Mouse (Mus musculus) C2C12 (cell line): ENCODE data around the gene Nradd. TPM values are rescaled to one million over a fixed set of nuclear protein-coding genes. Genes with fewer than 3 reads are reported as not detected.

Source experiments
- H3K27me3 ChIP-seq: one replicate; pipeline ENCODE4 v1.6.1; 2011; ENCODE audit not compliant: control insufficient read depth, insufficient read depth, insufficient read length
- H3K36me3 ChIP-seq: one replicate; pipeline ENCODE4 v1.6.1; 2011; ENCODE audit not compliant: control insufficient read depth, insufficient read depth
- H3K4me3 ChIP-seq: one replicate; pipeline ENCODE4 v1.5.1; 2011; ENCODE audit warnings: mild to moderate bottlenecking, control low read depth; ENCODE audit not compliant: poor library complexity, insufficient read depth, severe bottlenecking
- H3K79me2 ChIP-seq: one replicate; pipeline ENCODE4 v1.6.1; 2011; ENCODE audit not compliant: control insufficient read depth, insufficient read depth
- H3K79me3 ChIP-seq: one replicate; pipeline ENCODE4 v1.6.1; 2011; ENCODE audit warnings: low read depth, control low read depth
- H3ac ChIP-seq: one replicate; pipeline ENCODE3; 2011; ENCODE audit warnings: low read depth; ENCODE audit not compliant: control insufficient read depth, insufficient read length
- CEBPB ChIP-seq: IDR thresholded peaks from one replicate; pipeline ENCODE4 v1.6.1; 2011; ENCODE audit warnings: low read depth, mild to moderate bottlenecking, control low read depth, moderate library complexity
- CTCF ChIP-seq: IDR thresholded peaks from one replicate; pipeline ENCODE4 v1.5.1; 2011; ENCODE audit not compliant: control insufficient read depth, insufficient read depth, insufficient read length
- FOSL1 ChIP-seq: IDR thresholded peaks from one replicate; pipeline ENCODE4 v1.8.0; 2011; ENCODE audit warnings: mild to moderate bottlenecking, low read length; ENCODE audit not compliant: poor library complexity, insufficient read depth, severe bottlenecking
- MAX ChIP-seq: IDR thresholded peaks from one replicate; pipeline ENCODE4 v1.6.1; 2011; ENCODE audit warnings: mild to moderate bottlenecking, control low read depth
- MYOD1 ChIP-seq: IDR thresholded peaks from one replicate; pipeline ENCODE4 v1.6.1; 2011; ENCODE audit warnings: low read depth; ENCODE audit not compliant: control insufficient read depth, insufficient read length
- MYOG ChIP-seq: IDR thresholded peaks from one replicate; pipeline ENCODE4 v1.6.1; 2011; ENCODE audit not compliant: control insufficient read depth, insufficient read length; ENCODE audit errors: extremely low read depth
- USF1 ChIP-seq: IDR thresholded peaks from one replicate; pipeline ENCODE4 v1.6.1; 2011; ENCODE audit warnings: low read depth, mild to moderate bottlenecking, control low read depth, moderate library complexity
- polyA plus RNA-seq: library from polyadenylated mRNA; unstranded; fragments of >200 nt; fragmentation: generic; extraction: Trizol; gene quantifications from one replicate; pipeline ENCODE4 v1.2.1, GENCODE M21; 2012; ENCODE audit warnings: missing spikeins

The Nradd gene
- polyA plus RNA-seq, 1 experiment, result 87.7 TPM

- TF ChIP-seq USF1 (no peak), FOSL1 (no peak), CTCF (no peak), MAX (no peak), MYOG (no peak), MYOD1 (no peak), CEBPB (no peak)
- Histone ChIP-seq H3K36me3 (peaks cover 5% of the 10 kb centered on the region), H3K79me3 (no peaks in the 10 kb centered on the region), H3K27me3 (no peaks in the 10 kb centered on the region), H3K4me3 (no peak overlapping the region), H3K79me2 (no peaks in the 10 kb centered on the region), H3ac (no peak overlapping the region)
These were observed 8.4 kb upstream of the Nradd start for GRCm38 (mm10) chr9:110632671-110633070.

- Histone ChIP-seq H3K36me3 (peaks cover 5% of the 10 kb centered on the region), H3K27me3 (no peaks in the 10 kb centered on the region), H3K79me2 (no peaks in the 10 kb centered on the region), H3K4me3 (no peak overlapping the region), H3K79me3 (no peaks in the 10 kb centered on the region), H3ac (no peak overlapping the region)
- TF ChIP-seq MAX (no peak), USF1 (no peak), MYOG (no peak), CTCF (no peak), FOSL1 (no peak), CEBPB (no peak), MYOD1 (no peak)
These were observed 7.5 kb upstream of the Nradd start for GRCm38 (mm10) chr9:110631651-110632275.

GRCm38 (mm10) chr9:110631191-110631590 is 6.9 kb upstream of the Nradd start:
- Histone ChIP-seq H3K4me3 (no peak overlapping the region), H3K79me3 (no peaks in the 10 kb centered on the region), H3K27me3 (no peaks in the 10 kb centered on the region), H3K36me3 (peaks cover 5% of the 10 kb centered on the region), H3ac (no peak overlapping the region), H3K79me2 (no peaks in the 10 kb centered on the region)
- TF ChIP-seq CTCF (peak; percentile 83), MYOG (no peak)

GRCm38 (mm10) chr9:110630171-110630570 is 5.9 kb upstream of the Nradd start:
- H3ac ChIP-seq, result no peak overlapping the region
- no peaks in the 10 kb centered on the region for H3K79me2 ChIP-seq
- H3K79me3 ChIP-seq, result no peaks in the 10 kb centered on the region
- H3K27me3 ChIP-seq, result no peaks in the 10 kb centered on the region
- H3K4me3 ChIP-seq, result no peak overlapping the region
- TF ChIP-seq MAX, result no peak
- no peak for TF ChIP-seq FOSL1
- no peak for TF ChIP-seq CTCF
- no peak for TF ChIP-seq CEBPB
- no peak for TF ChIP-seq MYOD1
- TF ChIP-seq MYOG, result no peak
- no peak for TF ChIP-seq USF1
- H3K36me3 ChIP-seq, result peaks cover 5% of the 10 kb centered on the region

GRCm38 (mm10) chr9:110625350-110625908 is 1.2 kb upstream of the Nradd start:
- TF ChIP-seq FOSL1, result no peak
- TF ChIP-seq USF1, result no peak
- TF ChIP-seq MYOD1, result no peak
- no peak for TF ChIP-seq MAX
- no peak for TF ChIP-seq MYOG
- TF ChIP-seq CEBPB, result no peak
- no peak for TF ChIP-seq CTCF
- peaks cover 15% of the 10 kb centered on the region for H3K36me3 ChIP-seq
- H3K27me3 ChIP-seq, result no peaks in the 10 kb centered on the region
- peak overlapping the region; percentile 78 for H3ac ChIP-seq
- H3K79me2 ChIP-seq, result peaks cover 20% of the 10 kb centered on the region
- H3K4me3 ChIP-seq, result no peak overlapping the region
- peaks cover 3% of the 10 kb centered on the region for H3K79me3 ChIP-seq
